Comparison of ENCODE assay signal across 24 mouse cellular contexts in genomic region chr8:47336433-47336832, GRCm38 (mm10).
A peak's percentile ranks its signal among the peaks of the same experiment; 100 is the strongest.
DNase-seq lines count a peak whose midpoint lies in the region; ATAC-seq and TF ChIP-seq lines count a peak whose summit lies in the region.
"Had no signal": no experiment of that assay in that cellular context is flagged by ENCODE, and none has a peak within 500 bp of the region (broad histone marks: within the 10 kb centered on the region; RNA-seq: fewer than 3 reads in every experiment).

No protein-coding gene starts in this region.

- H3K9ac ChIP-seq in ES-Bruce4 (ENCODE audit: low read depth, poor library complexity, severe bottlenecking) (peak overlapping the region; percentile 62), ES-E14 (ENCODE audit: insufficient read depth, low read depth, low read length, poor library complexity, severe bottlenecking) (peak overlapping the region; percentile 74)
- H3K9ac ChIP-seq in kidney, embryonic 15.5 days: no peak overlapping the region
- H3K9ac ChIP-seq: embryonic facial prominence, embryonic 13.5 days; embryonic facial prominence, embryonic 15.5 days; forebrain, embryonic 13.5 days; forebrain, embryonic 15.5 days had no signal

- peak; percentile 33 for TF ChIP-seq POLR2A in ES-Bruce4 (IDR thresholded peaks at IDR 0.05; ENCODE audit: insufficient read depth, low read length)

- in situ Hi-C loops in ES-E14 (cut with MboI; ENCODE audit: low sequenced_read_pairs in 2 of 2, unreplicated experiment in 2 of 2): no loop called here

- H3K4me2 ChIP-seq in kidney, embryonic 15.5 days: no peak overlapping the region
- H3K4me2 ChIP-seq: embryonic facial prominence, embryonic 13.5 days; embryonic facial prominence, embryonic 15.5 days; forebrain, embryonic 13.5 days; forebrain, embryonic 15.5 days had no signal

- H3K36me3 ChIP-seq in E14TG2a.4 (ENCODE audit: insufficient read depth, low read length) (no peaks in the 10 kb centered on the region), ES-Bruce4 (ENCODE audit: control insufficient read depth, insufficient read depth, low read length, poor library complexity, severe bottlenecking) (no peaks in the 10 kb centered on the region), ES-E14 (ENCODE audit: control insufficient read depth, insufficient read depth, low read length, poor library complexity, severe bottlenecking) (no peaks in the 10 kb centered on the region)
- H3K36me3 ChIP-seq in kidney, embryonic 15.5 days: no peaks in the 10 kb centered on the region
- H3K36me3 ChIP-seq: embryonic facial prominence, embryonic 13.5 days; embryonic facial prominence, embryonic 15.5 days; forebrain, embryonic 10.5 days; forebrain, embryonic 15.5 days had no signal

- DNase-seq in ES-E14 (ENCODE audit: low read depth, low spot score) (peak; percentile 76), WW6 (ENCODE audit: low read depth, low spot score) (peak; percentile 61)
- no peak for DNase-seq in left cerebral cortex, adult 11 months (ENCODE audit: low spot score)
- DNase-seq in layer of hippocampus, adult 18-20 months (ENCODE audit: low spot score in 2 of 2): no peak
- DNase-seq: adrenal gland, adult 8-10 months; adrenal gland, postnatal 14 days; adrenal gland, postnatal 36 days; cerebellum, adult 11-12 months; cerebellum, adult 2 months; cerebellum, adult 9-10 months; cerebellum, postnatal 14 days; cerebellum, postnatal 36 days; embryo, embryonic 11 days had no signal

- no peaks in the 10 kb centered on the region; the same call in 1 of the 2 replicates for H3K9me3 ChIP-seq in E14TG2a.4 (ENCODE audit: low read length)
- H3K9me3 ChIP-seq in ES-Bruce4 (replicated peaks; ENCODE audit: control insufficient read depth, insufficient read depth, low read length, poor library complexity, severe bottlenecking): no peaks in the 10 kb centered on the region
- H3K9me3 ChIP-seq in ES-E14 (ENCODE audit: control insufficient read depth, insufficient read depth, low read depth, low read length): no peaks in the 10 kb centered on the region
- H3K9me3 ChIP-seq in kidney, embryonic 15.5 days (replicated peaks): no peaks in the 10 kb centered on the region
- H3K9me3 ChIP-seq: embryonic facial prominence, embryonic 13.5 days; embryonic facial prominence, embryonic 15.5 days; forebrain, embryonic 13.5 days; forebrain, embryonic 15.5 days had no signal

- H3K27ac ChIP-seq in ES-Bruce4 (ENCODE audit: insufficient read depth, low read length): peak overlapping the region; percentile 96
- H3K27ac ChIP-seq in ES-E14 (ENCODE audit: insufficient read depth, low read depth, low read length, poor library complexity, severe bottlenecking): peak overlapping the region; percentile 92
- no peak overlapping the region for H3K27ac ChIP-seq in kidney, embryonic 15.5 days
- H3K27ac ChIP-seq: embryonic facial prominence, embryonic 13.5 days; embryonic facial prominence, embryonic 15.5 days; forebrain, embryonic 10.5 days; forebrain, embryonic 13.5 days; forebrain, embryonic 15.5 days had no signal

- H3K27me3 ChIP-seq in E14TG2a.4 (ENCODE audit: insufficient read depth, low read length) (no peaks in the 10 kb centered on the region), ES-Bruce4 (ENCODE audit: control insufficient read depth, insufficient read depth, low read length, poor library complexity, severe bottlenecking) (no peaks in the 10 kb centered on the region)
- H3K27me3 ChIP-seq in kidney, embryonic 15.5 days: no peaks in the 10 kb centered on the region
- H3K27me3 ChIP-seq: embryonic facial prominence, embryonic 13.5 days; embryonic facial prominence, embryonic 15.5 days; forebrain, embryonic 13.5 days; forebrain, embryonic 15.5 days had no signal

- TF ChIP-seq EP300 in ES-Bruce4 (IDR thresholded peaks at IDR 0.05; ENCODE audit: insufficient read depth, low read depth, low read length): peak; percentile 75; the same call in 1 of the 2 replicates

- TF ChIP-seq CTCF in E14TG2a.4 (conservative IDR thresholded peaks at IDR 0.05; ENCODE audit: low read length) (no peak), ES-Bruce4 (IDR thresholded peaks at IDR 0.05; ENCODE audit: low read depth, low read length) (no peak)

- WGBS in kidney, embryonic 15.5 days: 91% methylated on average over 12 of the region's 12 CpGs

- peaks cover 81% of the 10 kb centered on the region for H3K4me1 ChIP-seq in E14TG2a.4 (replicated peaks; ENCODE audit: low read depth, low read length)
- peaks cover 5% of the 10 kb centered on the region for H3K4me1 ChIP-seq in ES-Bruce4 (ENCODE audit: control insufficient read depth, insufficient read depth, low read length)
- peaks cover 11 to 24% of the 10 kb centered on the region in 2 experiments; a peak in 3 of 4 replicates for H3K4me1 ChIP-seq in ES-E14 (ENCODE audit: control insufficient read depth in 2 of 2, insufficient read depth in 2 of 2, low read length in 2 of 2, poor library complexity in 1 of 2)
- H3K4me1 ChIP-seq in kidney, embryonic 15.5 days: peaks cover 33% of the 10 kb centered on the region

- H3K4me3 ChIP-seq in E14TG2a.4 (replicated peaks; ENCODE audit: low read length) (peak overlapping the region; percentile 82), ES-Bruce4 (ENCODE audit: low read depth, low read length) (peak overlapping the region; percentile 48), ES-E14 (ENCODE audit: insufficient read depth in 1 of 2, low read depth in 1 of 2, low read length in 2 of 2, poor library complexity in 1 of 2, severe bottlenecking in 1 of 2) (peak overlapping the region; percentile 64 to 86)
- H3K4me3 ChIP-seq in kidney, embryonic 15.5 days (replicated peaks): no peak overlapping the region
- H3K4me3 ChIP-seq: embryonic facial prominence, embryonic 13.5 days; embryonic facial prominence, embryonic 15.5 days; erythroblast, embryonic 14.5 days; forebrain, embryonic 10.5 days; forebrain, embryonic 13.5 days; forebrain, embryonic 15.5 days had no signal

- no peak; the same call in 1 of the 2 replicates for ATAC-seq in kidney, embryonic 15.5 days (replicated peaks; ENCODE audit: low FRiP score)
- no peak for ATAC-seq in megakaryocyte, adult 5-6 weeks (ENCODE audit: poor library complexity, severe bottlenecking)
- ATAC-seq: activated CD4-positive, CD25-positive, alpha-beta regulatory T cell, adult 4 months; forebrain, embryonic 13.5 days; forebrain, embryonic 15.5 days had no signal

TF ChIP-seq in ES-E14, 5 proteins besides CTCF, POLR2A, EP300 and RAD21:
- TF ChIP-seq ZNF384 (IDR thresholded peaks at IDR 0.05; ENCODE audit: low read depth, low read length): no peak
- peak; percentile 51; the same call in 1 of the 2 replicates for TF ChIP-seq HCFC1 (IDR thresholded peaks at IDR 0.05; ENCODE audit: borderline replicate concordance, insufficient read depth, low read length)
- TF ChIP-seq ZC3H11A (IDR thresholded peaks at IDR 0.05; ENCODE audit: borderline replicate concordance, low read depth, low read length): no peak
- no peak for TF ChIP-seq CHD2 (IDR thresholded peaks at IDR 0.05; ENCODE audit: low read depth, low read length)
- no peak for TF ChIP-seq MAFK (IDR thresholded peaks at IDR 0.05; ENCODE audit: insufficient read depth, low read depth, low read length)

Comparison
In these comparisons a context has a peak if more than half of its experiments do, and no peak if none do; other contexts are left out.
1. DNase-seq: peak in ES-E14 (single experiment) and WW6 (single experiment); none in left cerebral cortex, adult 11 months (single experiment) and layer of hippocampus, adult 18-20 months (0 of 2).